Mouse (Mus musculus): ENCODE results near the gene Adam1a.

DNA sequence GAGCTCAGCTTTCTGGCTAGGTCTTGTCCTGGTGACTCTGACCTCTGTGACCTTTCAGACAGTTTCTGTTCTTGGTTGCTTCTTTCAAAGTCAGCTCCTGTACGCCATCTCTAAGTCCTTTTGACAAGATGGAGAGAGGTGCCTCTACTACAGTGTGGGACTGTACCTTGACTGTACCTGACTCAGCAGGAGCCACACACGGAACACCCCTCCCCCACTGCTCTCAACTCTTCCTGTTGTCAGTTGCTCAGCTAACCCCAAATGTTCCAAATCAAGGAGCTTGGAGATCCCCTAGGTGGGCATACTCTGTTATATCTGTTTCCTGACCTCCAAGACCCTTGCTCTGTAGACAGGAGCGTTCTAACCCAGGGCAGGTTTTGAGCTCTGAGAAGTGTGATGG, 42.1 kb downstream of the Adam1a start, which contains the start of gene Adam1b:
- TF ChIP-seq CTCF (IDR thresholded peaks at IDR 0.05; ENCODE audit: low read depth) (no peak), EP300 (IDR thresholded peaks at IDR 0.05; ENCODE audit: low read depth) (no peak)

All from liver, embryonic 14.5 days (tissue).